Mouse (Mus musculus) hematopoietic stem cell, adult 5-6 weeks (primary cell): ENCODE measurements around the gene Inpp5b. TPM values are rescaled to one million over a fixed set of nuclear protein-coding genes. Genes with fewer than 3 reads are reported as not detected.

ENCODE experiments used
- ATAC-seq, 2 experiments: fragments of 125-278 bp in 1 of 2; replicated peaks in 1 of 2; 2 replicates each; pipeline ENCODE4 v1.8.0; 2016 to 2017; ENCODE audit warnings: inconsistent platforms in 2 of 2, mild to moderate bottlenecking in 2 of 2, moderate number of reproducible peaks in 2 of 2, low read depth in 1 of 2, moderate TSS enrichment in 1 of 2; ENCODE audit not compliant: low FRiP score in 2 of 2, poor library complexity in 2 of 2, severe bottlenecking in 2 of 2, insufficient read depth in 1 of 2, low TSS enrichment in 1 of 2
- total RNA-seq: library from RNA; stranded (forward); fragments of 172-1452, 232-1000 nt; gene quantifications from 2 replicates; pipeline ENCODE4 v1.2.3, GENCODE M21; 2017

Gene Inpp5b
- total RNA-seq, 1 experiment from 2014 or later = 42.3 TPM

DNA sequence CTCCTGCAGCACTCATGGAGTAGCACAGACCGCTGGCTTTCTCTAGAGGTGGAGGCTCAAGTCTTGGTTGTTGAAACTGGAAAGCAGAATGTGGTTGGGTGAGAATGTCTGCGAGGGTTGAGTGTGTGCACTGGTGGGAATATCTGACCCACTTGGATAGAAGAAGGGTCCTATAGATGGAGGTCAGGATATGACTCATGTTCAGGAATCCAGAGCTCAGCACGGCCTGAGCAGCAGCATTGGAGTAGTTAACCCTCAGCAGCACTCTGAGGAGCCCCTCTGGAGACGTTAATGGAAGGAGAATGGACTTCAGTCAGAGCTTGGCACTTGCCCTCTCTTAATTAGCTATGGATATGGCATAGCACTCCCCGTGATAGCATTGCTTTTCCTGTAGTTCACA is 88.0 kb downstream of the Inpp5b start:
- ATAC-seq = no peak

DNA sequence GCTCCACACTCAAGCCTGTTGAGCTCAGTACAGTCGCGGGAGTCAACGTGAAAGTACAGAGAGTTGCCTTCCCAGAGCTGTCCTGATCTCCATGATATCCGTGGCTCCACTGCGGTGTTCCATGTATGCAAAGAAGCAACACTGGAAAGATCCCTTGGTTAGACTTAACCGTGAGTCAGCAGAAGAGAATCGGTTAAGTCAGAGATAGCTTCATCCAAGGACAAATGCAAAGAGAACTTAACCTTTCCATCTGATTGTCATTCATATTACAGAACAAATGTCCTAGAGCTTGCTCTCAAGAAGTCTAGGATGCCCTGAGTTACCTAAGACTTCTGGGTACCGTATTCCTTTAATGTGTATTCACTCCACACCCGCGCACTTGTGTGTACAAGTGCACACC is 91.1 kb downstream of the Inpp5b start:
- ATAC-seq = no peak

DNA sequence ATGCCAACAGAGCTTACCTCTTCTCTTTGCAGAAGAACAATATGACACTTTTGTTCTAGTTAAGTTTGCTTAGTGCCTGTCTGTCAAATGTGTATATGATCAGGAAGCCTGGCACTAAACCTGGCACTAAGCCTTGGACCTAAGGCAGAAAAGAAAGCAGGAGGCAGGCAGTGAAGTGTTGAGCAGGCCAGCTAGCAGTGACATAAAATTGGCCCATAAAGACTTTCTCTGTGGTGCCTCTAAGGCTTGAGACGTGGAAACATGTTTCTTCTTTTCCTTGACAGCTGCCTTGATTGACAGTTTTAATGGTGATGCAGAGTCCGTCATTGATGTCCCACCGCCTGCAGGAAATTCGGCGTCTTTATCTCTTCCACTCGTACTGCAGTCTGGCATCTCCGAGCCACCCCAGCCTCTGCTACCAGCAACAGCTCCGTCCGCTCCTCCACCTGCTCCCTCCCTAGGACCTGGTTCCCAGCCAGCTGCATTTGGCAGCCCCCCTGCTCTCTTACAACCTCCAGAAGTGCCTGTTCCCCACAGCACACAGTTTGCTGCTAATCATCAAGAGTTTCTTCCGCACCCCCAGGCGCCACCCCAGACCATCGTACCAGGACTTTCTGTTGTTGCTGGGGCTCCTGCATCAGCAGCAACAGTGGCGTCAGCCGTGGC is 96.5 kb downstream of the Inpp5b start:
- no peak for ATAC-seq

DNA sequence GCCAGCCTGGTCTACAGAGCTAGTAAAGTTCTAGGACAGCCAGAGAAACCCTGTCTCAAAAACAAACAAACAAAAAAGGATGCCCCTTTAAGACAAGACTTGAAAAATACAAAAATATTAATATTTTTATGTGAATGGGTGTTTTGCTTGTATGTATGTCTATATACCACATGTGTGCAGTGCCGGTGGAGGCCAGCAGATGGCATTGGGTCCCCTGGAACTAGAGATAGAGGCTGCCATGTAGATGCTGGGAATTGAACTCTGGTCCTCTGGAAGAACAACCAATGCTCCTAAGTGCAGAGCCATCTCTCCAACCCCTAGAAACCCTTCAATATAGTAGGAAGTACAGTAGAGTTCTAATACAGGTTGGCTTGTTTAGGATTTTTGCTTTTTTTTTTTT is 99.3 kb downstream of the Inpp5b start:
- ATAC-seq = no peak

DNA sequence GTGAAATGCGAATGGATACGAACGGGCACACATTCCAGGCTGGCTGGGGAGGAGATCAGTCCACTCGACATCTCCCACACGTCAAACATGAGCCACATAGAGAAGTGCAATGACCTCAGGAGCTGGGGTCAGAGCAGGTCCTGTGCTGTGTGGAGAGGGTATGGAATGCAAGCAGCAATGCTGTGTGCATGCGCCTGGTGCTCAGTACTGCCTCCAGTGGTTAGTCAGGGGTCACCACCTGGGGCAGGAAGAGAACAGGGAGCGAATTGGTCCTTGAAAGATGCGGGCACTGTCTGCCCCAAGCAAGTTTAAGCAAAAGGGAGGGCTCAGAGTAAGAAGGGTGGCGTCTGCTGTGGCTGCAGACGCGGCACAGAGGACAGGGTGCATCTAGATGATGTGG is 101.8 kb downstream of the Inpp5b start:
- peak; percentile 72 to 77; a peak in 3 of 4 replicates for ATAC-seq

DNA sequence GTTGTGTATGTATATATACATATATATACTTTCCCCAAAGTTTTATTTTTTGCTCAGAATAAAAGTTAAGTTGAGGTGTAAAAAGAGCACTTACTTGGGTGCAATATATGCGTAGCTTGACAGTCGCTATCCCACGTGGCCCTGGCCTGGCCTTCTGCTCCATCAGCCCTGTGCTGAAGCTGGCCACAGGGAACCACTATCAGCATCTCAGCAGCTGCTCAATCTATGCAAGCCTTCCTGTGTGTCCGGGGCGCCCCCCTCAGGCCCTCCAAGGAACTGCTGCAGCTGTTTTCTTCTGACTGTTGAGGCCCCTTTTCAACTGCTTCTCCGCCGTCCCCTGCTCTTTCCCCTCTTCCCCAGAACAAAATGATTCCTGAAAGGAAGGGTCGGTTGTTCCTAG is 105.9 kb downstream of the Inpp5b start:
- ATAC-seq = peak; percentile 56 to 67

DNA sequence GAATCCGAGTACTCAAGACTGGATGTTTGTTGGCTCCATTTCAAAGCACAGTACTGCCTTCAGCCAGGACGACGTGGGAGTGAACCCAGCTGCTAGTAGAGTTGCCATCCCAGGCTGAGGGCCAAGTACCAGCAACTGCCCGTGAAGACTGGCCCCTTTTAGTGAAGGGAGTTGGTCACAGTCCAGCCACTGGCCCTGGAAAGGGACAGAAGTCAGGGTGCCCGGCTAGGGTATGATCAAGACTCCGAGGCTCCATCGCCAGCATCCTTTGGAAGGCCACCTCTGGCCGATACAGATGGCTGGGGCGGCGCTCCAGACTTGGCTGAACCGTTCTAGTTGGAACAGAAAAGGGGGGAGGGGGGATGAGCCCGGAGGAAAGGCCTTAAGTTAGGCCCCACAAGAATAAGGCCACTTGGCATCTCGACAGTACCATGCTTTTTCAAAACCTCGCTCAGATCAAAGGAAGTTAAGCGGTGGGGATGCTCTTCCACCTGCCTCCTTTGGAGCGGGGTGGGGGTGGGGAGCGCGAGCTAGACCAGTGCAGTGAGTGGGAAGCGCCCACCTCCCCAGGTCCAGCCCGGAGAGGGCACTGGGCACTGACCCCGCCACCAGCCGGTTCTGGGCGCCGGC is 108.1 kb downstream of the Inpp5b start:
- no peak for ATAC-seq

DNA sequence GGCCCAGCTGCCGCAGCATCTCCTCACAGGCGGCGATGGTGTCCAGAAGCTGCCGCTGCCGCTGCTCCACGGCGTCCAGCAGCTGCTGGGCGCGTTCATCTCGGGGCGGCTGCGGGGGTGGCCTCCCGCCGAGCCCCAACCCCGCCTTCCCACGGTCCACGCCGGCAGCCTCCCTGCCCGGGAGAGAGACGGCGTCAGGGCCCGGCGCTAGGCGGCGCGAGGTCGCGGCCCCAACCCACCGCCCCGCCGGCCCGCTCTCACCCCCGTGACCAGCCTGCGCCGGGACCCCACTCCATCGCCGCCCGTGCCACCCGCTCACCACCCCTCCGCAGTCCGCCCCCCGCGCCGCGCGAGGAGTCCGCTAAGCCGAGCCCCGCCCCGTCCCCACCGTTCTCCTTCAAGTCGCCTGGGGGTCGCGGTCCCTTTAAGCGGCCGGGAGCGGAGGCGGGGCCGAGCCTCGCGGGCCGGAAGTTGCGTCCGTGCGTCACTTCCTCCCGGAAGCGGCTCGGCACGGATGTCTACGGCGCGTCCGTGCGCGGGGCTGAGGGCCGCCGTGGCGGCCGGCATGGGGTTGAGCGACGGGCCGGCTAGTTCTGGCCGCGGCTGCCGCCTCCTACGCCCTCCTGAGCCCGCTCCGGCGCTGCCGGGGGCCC is 108.7 kb downstream of the Inpp5b start, which contains the start of gene Yrdc:
Yrdc (plus strand) TSS at position 419 of the 653 bp plus-strand sequence.
- ATAC-seq = peak; percentile 53 to 73

Other genes starting within 250 kb of the Inpp5b start
- not detected in 2 replicates for gene 3100002H09Rik, start 131.0 kb upstream of the Inpp5b start, total RNA-seq
- gene Pou3f1, start 85.0 kb upstream of the Inpp5b start, total RNA-seq = not detected in 2 replicates
- gene Utp11, start 48.2 kb upstream of the Inpp5b start, total RNA-seq = 77.8 and 93.4 TPM in 2 replicates
- gene Fhl3, start 41.1 kb upstream of the Inpp5b start, total RNA-seq = 9.7 and 15.5 TPM in 2 replicates
- 118 and 153 TPM in 2 replicates for gene Sf3a3, start 27.1 kb upstream of the Inpp5b start, total RNA-seq
- gene Mtf1, start 60.3 kb downstream of the Inpp5b start, total RNA-seq = 24.5 and 35.9 TPM in 2 replicates
- gene Yrdc, start 108.8 kb downstream of the Inpp5b start, total RNA-seq = 37.7 and 54.7 TPM in 2 replicates
- gene 1110065P20Rik, start 109.3 kb downstream of the Inpp5b start, total RNA-seq = 6.4 and 7.6 TPM in 2 replicates
- not detected in 2 replicates for gene Maneal, start 120.3 kb downstream of the Inpp5b start, total RNA-seq
- not detected in 2 replicates for gene Epha10, start 139.0 kb downstream of the Inpp5b start, total RNA-seq
- 14.3 and 15.4 TPM in 2 replicates for gene 9930104L06Rik, start 195.2 kb downstream of the Inpp5b start, total RNA-seq
- gene Cdca8, start 197.5 kb downstream of the Inpp5b start, total RNA-seq = 69.7 and 89.3 TPM in 2 replicates
- 2.3 TPM in 1 of 2 replicates, not detected in the other for gene Rspo1, start 244.6 kb downstream of the Inpp5b start, total RNA-seq